8 mouse cellular contexts compared by ENCODE assay signal in genomic region chr13:42575725-42576426, GRCm38 (mm10).
DNase-seq lines count a peak whose midpoint lies in the region; ATAC-seq and TF ChIP-seq lines count a peak whose summit lies in the region.

No protein-coding gene starts in this region.

- H3K4me1 ChIP-seq in hindbrain, embryonic 10.5 days (replicated peaks), result no peaks in the 10 kb centered on the region
- no peaks in the 10 kb centered on the region for H3K4me1 ChIP-seq in hindbrain, embryonic 13.5 days (replicated peaks)
- no peaks in the 10 kb centered on the region for H3K4me1 ChIP-seq in forebrain, embryonic 11.5 days (replicated peaks; ENCODE audit: control insufficient read depth, insufficient read depth, low read length)
- no peaks in the 10 kb centered on the region for H3K4me1 ChIP-seq in midbrain, postnatal 0 days (ENCODE audit: insufficient read depth, low read length)

- H3K9me3 ChIP-seq in hindbrain, embryonic 10.5 days, result no peaks in the 10 kb centered on the region
- no peaks in the 10 kb centered on the region for H3K9me3 ChIP-seq in hindbrain, embryonic 13.5 days
- H3K9me3 ChIP-seq in forebrain, embryonic 11.5 days (ENCODE audit: control insufficient read depth, low read length), result no peaks in the 10 kb centered on the region
- no peaks in the 10 kb centered on the region for H3K9me3 ChIP-seq in midbrain, postnatal 0 days (ENCODE audit: low read length)

- ATAC-seq in hindbrain, embryonic 13.5 days (ENCODE audit: low FRiP score), result no peak
- ATAC-seq in forebrain, embryonic 11.5 days (replicated peaks; ENCODE audit: low FRiP score), result no peak
- ATAC-seq in midbrain, postnatal 0 days (ENCODE audit: low FRiP score), result no peak

- intact Hi-C loops in heart, postnatal 25 days (cut with DNase I), result no loop called here

- no peaks in the 10 kb centered on the region for H3K36me3 ChIP-seq in hindbrain, embryonic 10.5 days
- no peaks in the 10 kb centered on the region for H3K36me3 ChIP-seq in hindbrain, embryonic 13.5 days
- H3K36me3 ChIP-seq in forebrain, embryonic 11.5 days (ENCODE audit: control insufficient read depth, insufficient read depth, low read length), result no peaks in the 10 kb centered on the region
- H3K36me3 ChIP-seq in midbrain, postnatal 0 days (ENCODE audit: insufficient read depth, low read length), result no peaks in the 10 kb centered on the region
- no peaks in the 10 kb centered on the region for H3K36me3 ChIP-seq in splenic B cell, adult 2 months (ENCODE audit: control insufficient read depth, insufficient read depth, low read length, poor library complexity, severe bottlenecking)

- H3K4me3 ChIP-seq in hindbrain, embryonic 10.5 days, result no peak overlapping the region
- H3K4me3 ChIP-seq in hindbrain, embryonic 13.5 days, result no peak overlapping the region
- H3K4me3 ChIP-seq in forebrain, embryonic 11.5 days (ENCODE audit: low read depth, low read length), result no peak overlapping the region
- H3K4me3 ChIP-seq in midbrain, postnatal 0 days (ENCODE audit: low read depth, low read length), result no peak overlapping the region

- DNase-seq in hindbrain, embryonic 10.5 days (ENCODE audit: low spot score), result peak; percentile 80
- DNase-seq in brain, embryonic 18.5 days (ENCODE audit: low read depth, low spot score), result peak; percentile 59
- DNase-seq in forebrain, embryonic 11.5 days (ENCODE audit: low spot score), result peak; percentile 85
- DNase-seq in heart, postnatal 25 days (ENCODE audit: low spot score), result peak; percentile 53
- DNase-seq in layer of hippocampus, postnatal 36 days, result peak; percentile 76 to 78
- DNase-seq in midbrain, postnatal 0 days (ENCODE audit: low spot score), result peak; percentile 87
- DNase-seq in splenic B cell, adult 2 months (ENCODE audit: low read depth, low spot score), result peak; percentile 53

- H3K9ac ChIP-seq in hindbrain, embryonic 13.5 days, result no peak overlapping the region
- H3K9ac ChIP-seq in forebrain, embryonic 11.5 days (ENCODE audit: low read length), result no peak overlapping the region
- no peak overlapping the region for H3K9ac ChIP-seq in midbrain, postnatal 0 days (replicated peaks; ENCODE audit: low read length, poor library complexity, severe bottlenecking)

- no peaks in the 10 kb centered on the region for H3K27me3 ChIP-seq in hindbrain, embryonic 10.5 days (ENCODE audit: insufficient read depth, poor library complexity, severe bottlenecking)
- no peaks in the 10 kb centered on the region for H3K27me3 ChIP-seq in hindbrain, embryonic 13.5 days
- no peaks in the 10 kb centered on the region for H3K27me3 ChIP-seq in forebrain, embryonic 11.5 days (ENCODE audit: control insufficient read depth, insufficient read depth, low read length)
- no peaks in the 10 kb centered on the region for H3K27me3 ChIP-seq in midbrain, postnatal 0 days (ENCODE audit: insufficient read depth, low read length)
- no peaks in the 10 kb centered on the region for H3K27me3 ChIP-seq in splenic B cell, adult 2 months (ENCODE audit: control insufficient read depth, insufficient read depth, low read length, poor library complexity, severe bottlenecking)

- 39% methylated on average over 16 of the region's 16 CpGs for WGBS in hindbrain, embryonic 10.5 days
- 39% methylated on average over 16 of the region's 16 CpGs for whole genome bisulfite sequencing in hindbrain, embryonic 13.5 days
- WGBS in forebrain, embryonic 11.5 days, result 43% methylated on average over 16 of the region's 16 CpGs
- 39% methylated on average over 16 of the region's 16 CpGs for WGBS in midbrain, postnatal 0 days

- TF ChIP-seq CTCF in midbrain, postnatal 0 days (IDR thresholded peaks at IDR 0.05), result peak; percentile 97

- no peak overlapping the region for H3K27ac ChIP-seq in hindbrain, embryonic 10.5 days
- no peak overlapping the region for H3K27ac ChIP-seq in hindbrain, embryonic 13.5 days
- H3K27ac ChIP-seq in forebrain, embryonic 11.5 days (ENCODE audit: low read depth, low read length), result no peak overlapping the region
- H3K27ac ChIP-seq in midbrain, postnatal 0 days (ENCODE audit: low read depth, low read length), result no peak overlapping the region

- H3K4me2 ChIP-seq in hindbrain, embryonic 13.5 days, result no peak overlapping the region
- H3K4me2 ChIP-seq in forebrain, embryonic 11.5 days (ENCODE audit: low read depth, low read length, severe bottlenecking), result no peak overlapping the region
- no peak overlapping the region for H3K4me2 ChIP-seq in midbrain, postnatal 0 days (ENCODE audit: low read depth, low read length, poor library complexity, severe bottlenecking)
